Mouse (Mus musculus) CD4-positive naive resting alpha-beta T cell, adult 57 days (primary cell): ENCODE measurements around the gene Zdhhc4. TPM values are rescaled to one million over a fixed set of nuclear protein-coding genes. Genes with fewer than 3 reads are reported as not detected.

Source experiments
- total RNA-seq: library from RNA; stranded (reverse); gene quantifications from one replicate; pipeline ENCODE4 v1.2.4, GENCODE M21; 2023

Gene Zdhhc4
- total RNA-seq: 56.6 TPM

DNA sequence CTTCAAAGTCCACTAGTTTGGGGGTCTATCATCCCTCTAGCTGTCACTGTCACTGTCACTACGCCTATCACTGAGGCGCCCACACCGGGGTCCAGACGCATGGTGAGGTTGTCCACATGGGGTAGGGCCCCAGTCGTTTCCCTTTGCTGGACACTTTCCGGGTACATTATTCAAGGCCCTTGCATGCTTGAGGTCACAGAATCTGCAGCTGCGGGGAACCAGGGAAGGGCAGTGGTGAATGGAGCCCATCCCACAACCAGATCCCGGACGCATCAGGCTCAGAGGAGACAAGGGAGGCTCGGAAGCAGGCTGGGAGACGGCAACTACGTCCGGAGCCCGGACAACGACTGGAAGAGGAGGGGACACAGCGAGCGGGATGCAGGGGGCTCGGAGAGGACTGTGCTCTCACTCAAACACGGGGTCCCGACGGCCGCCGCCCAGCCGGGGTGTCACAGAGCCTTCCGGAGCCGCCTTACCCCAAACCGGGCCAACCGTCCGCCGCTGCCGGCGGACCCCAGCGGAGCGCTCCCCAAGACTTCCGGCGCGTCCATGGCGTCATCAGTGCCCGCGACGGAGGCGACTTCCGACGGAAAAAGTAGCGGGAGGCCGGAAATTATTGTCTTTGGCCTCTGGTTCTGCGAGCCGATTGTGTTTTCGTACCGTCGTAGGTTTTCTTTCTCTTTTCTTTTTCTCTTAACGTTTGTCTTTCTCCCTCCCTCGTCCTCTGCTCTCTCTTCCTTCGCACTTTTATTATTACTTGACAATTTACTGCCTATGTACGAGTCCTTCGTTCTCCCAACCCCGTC lies at the start of gene Zdhhc4:
Gene Zdhhc4 (minus strand): TSS at position 567 of the 806 bp plus-strand sequence.

DNA sequence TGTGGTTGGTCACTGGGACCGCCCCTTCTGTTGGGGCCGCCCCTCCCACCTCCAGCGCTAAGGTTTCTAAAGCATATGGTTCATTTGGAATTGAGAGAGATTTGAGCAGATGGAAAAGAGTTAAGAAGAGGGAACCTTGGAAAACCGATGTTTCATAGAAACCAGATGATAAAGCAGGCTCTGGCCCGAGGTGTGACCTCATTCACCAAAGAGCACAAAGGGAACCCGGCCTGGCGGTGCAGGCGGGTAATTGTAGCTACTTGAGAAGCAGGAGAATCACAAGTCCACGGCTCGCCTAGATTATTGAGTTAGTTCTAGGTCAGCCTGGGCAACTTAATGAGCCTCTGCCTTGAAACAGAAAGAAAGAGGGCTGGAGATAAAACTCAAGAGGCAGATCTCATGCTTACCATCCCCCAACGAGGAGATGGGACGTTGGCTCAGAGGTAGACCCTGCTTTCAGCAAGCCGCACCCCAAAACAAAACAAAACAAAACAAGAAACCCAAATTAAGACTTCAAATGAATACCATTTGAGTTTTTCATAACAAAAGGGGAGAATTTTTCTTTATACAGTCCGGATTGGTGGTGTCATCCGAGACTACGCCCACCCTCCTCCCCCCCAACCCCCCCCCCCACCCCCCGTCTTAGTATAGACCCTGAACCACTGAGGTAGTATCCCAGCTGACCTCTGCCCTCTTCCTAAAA lies 27.8 kb upstream of the Zdhhc4 start, which contains the start of gene Grid2ip:
Gene Grid2ip (plus strand): TSS at position 653 of the 703 bp plus-strand sequence.

DNA sequence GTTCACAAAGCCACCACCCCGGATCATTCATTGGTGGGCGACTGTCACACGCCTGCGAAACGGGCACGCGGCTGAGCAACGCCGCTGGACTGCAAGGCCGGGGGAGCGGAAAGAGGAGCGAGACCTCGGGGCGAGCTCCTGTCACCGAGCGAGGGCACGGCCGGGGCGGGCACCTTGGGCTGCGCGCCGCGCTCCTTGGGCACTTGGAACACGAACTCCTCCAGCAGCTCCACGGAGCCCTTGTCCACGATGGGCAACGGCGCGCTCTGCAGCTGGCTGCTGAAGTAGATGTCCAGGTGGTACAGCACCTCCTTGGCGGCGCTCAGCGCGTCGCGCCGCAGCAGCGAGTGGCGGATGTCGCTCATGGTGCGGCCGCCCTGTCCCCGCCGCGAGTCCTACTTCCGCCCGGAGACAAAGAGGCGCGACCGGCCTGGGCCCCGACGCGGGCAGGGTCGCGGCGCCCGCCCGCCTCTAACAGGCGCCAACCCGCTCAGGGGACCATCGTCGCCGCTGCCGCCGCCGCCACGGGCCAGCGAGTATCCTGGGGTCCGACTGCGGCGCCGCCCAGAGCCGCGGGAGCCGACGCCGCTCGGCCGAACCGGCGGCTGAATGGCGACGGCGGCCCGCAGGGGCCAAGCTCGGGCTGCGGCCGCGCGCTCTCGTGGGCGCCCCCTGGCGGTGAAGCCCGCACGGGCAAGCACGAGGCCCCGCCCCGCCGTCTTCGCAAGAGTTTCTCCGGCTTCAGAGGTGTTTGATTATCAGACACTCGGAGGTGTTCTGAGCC lies 14.1 kb downstream of the Zdhhc4 start, which contains the start of gene E130309D02Rik:
Gene E130309D02Rik (minus strand): TSS at position 631 of the 784 bp plus-strand sequence.

DNA sequence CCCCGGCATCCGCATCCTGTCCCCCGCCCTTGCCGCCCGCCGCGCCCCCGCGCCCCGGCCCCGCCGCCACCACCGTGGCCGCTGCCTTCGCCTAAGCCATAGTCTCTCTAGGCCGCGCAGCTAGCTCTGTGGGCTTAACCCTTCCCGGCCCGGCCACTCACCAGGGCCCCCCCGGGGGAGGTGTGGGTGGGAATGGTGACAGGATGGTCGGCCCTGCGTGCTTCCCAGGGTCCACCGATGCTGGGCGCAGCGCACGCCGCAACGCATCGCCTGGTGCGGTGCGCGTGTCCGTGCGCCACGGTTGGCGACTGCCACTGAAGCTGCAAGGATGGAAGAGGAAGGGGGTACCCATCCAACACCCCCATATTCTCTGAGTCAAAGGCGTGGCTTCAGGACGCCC lies 35.7 kb downstream of the Zdhhc4 start, which contains the start of gene Zfp853:
Gene Zfp853 (minus strand): TSS at position 220 of the 400 bp plus-strand sequence.

DNA sequence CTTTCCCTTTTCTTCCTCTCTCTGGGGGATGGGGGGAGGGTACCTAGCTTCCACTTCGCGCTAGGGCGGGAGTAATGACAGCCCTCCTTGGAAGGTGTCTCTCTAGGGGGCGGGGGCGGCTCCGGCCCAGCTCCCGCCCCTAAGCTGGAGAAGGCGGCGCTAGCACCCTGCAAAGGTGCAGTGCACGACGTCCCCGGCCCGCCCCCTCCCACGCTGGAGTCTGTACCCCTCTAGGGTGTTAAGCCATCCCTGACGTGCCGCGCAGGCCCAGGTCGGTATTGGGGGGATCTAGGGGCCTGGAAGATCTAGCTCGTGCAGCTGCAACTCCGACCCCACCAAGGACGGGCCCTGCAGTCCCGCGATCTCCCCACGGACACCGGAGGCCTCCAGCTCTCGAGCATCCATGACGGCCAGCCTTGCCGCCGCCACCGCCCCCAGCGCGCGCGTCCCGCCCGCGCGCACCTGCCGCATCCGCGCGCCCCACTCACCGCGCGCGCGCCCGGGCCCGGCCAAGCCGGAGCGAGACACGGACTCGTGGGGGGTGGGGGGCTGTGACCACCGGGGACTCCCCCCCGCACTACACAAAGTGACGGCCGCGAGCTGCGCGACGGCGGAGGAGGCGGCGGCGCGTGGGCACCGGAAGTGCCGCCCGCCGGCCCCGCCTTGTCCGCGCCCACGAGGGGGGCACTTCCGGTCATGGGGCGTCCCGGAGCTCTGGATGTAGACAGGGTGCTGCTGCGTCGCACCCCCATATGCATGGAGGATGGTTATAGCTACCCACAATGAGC lies 59.5 kb downstream of the Zdhhc4 start, which contains the start of gene Zfp316:
Gene Zfp316 (minus strand): TSS at position 660 of the 788 bp plus-strand sequence.

Other genes with a start within 250 kb of the Zdhhc4 start
- 11.9 TPM for gene Rnf216, start 216.3 kb downstream of the Zdhhc4 start, total RNA-seq
- 0.12 TPM for gene Olfr718-ps1, start 181.7 kb downstream of the Zdhhc4 start, total RNA-seq
- 12.6 TPM for gene Rbak, start 148.5 kb downstream of the Zdhhc4 start, total RNA-seq
- gene Spdye4b, start 148.2 kb downstream of the Zdhhc4 start, total RNA-seq: not detected
- not detected for gene Spdye4a, start 102.4 kb downstream of the Zdhhc4 start, total RNA-seq
- 41.9 TPM for gene Zfp12, start 94.1 kb downstream of the Zdhhc4 start, total RNA-seq
- 1.4 TPM for gene Zfp316, start 59.2 kb downstream of the Zdhhc4 start, total RNA-seq
- gene Zfp853, start 35.6 kb downstream of the Zdhhc4 start, total RNA-seq: 0.86 TPM
- gene E130309D02Rik, start 13.9 kb downstream of the Zdhhc4 start, total RNA-seq: 38.4 TPM
- gene Grid2ip, start 28.1 kb upstream of the Zdhhc4 start, total RNA-seq: not detected
- gene Kdelr2, start 74.6 kb upstream of the Zdhhc4 start, total RNA-seq: 26.5 TPM
- gene Daglb, start 135.3 kb upstream of the Zdhhc4 start, total RNA-seq: 6.3 TPM
- gene Rac1, start 198.8 kb upstream of the Zdhhc4 start, total RNA-seq: 277 TPM